Mouse (Mus musculus) limb, embryonic 11.5 days (tissue): ENCODE results near the gene Cfdp1. TPM values are rescaled to one million over a fixed set of nuclear protein-coding genes. Genes with fewer than 3 reads are reported as not detected.

Experiments
- ATAC-seq: fragments of 200-750 bp; cut with Nextera tagmentation; 2 replicates; pipeline ENCODE4 v1.8.0; 2017; ENCODE audit warnings: low read depth; ENCODE audit not compliant: insufficient number of reproducible peaks, low FRiP score, low TSS enrichment
- DNase-seq: peaks from one replicate; pipeline ENCODE4 v3.0.0-alpha.2; 2015; ENCODE audit warnings: low spot score
- H3K27ac ChIP-seq: fragments of 300-500 bp; sonication (generic); replicated peaks from 2 replicates; pipeline ENCODE4 v1.5.1; 2014; ENCODE audit warnings: low read depth, mild to moderate bottlenecking, low read length
- H3K27me3 ChIP-seq: fragments of 300-500 bp; sonication (generic); 2 replicates; pipeline ENCODE4 v1.6.1; 2014; ENCODE audit warnings: mild to moderate bottlenecking, low read length, mixed read lengths; ENCODE audit not compliant: control insufficient read depth, insufficient read depth
- H3K36me3 ChIP-seq: fragments of 300-500 bp; sonication (generic); 2 replicates; pipeline ENCODE4 v1.6.1; 2014; ENCODE audit warnings: mild to moderate bottlenecking, low read length, moderate library complexity, mixed read lengths; ENCODE audit not compliant: control insufficient read depth, insufficient read depth
- H3K4me1 ChIP-seq: fragments of 300-500 bp; sonication (generic); 2 replicates; pipeline ENCODE4 v1.6.1; 2014; ENCODE audit warnings: low read length, mixed read lengths; ENCODE audit not compliant: control insufficient read depth, insufficient read depth
- H3K4me2 ChIP-seq: fragments of 300-500 bp; sonication (generic); 2 replicates; pipeline ENCODE4 v1.6.1; 2014; ENCODE audit warnings: low read depth, mild to moderate bottlenecking, moderate library complexity; ENCODE audit not compliant: severe bottlenecking
- H3K4me3 ChIP-seq: fragments of 300-500 bp; sonication (generic); 2 replicates; pipeline ENCODE4 v1.5.1; 2014; ENCODE audit warnings: low read depth, low read length
- H3K9ac ChIP-seq: fragments of 300-500 bp; sonication (generic); 2 replicates; pipeline ENCODE4 v1.6.1; 2014; ENCODE audit warnings: mild to moderate bottlenecking, low read length
- H3K9me3 ChIP-seq: fragments of 300-500 bp; sonication (generic); 2 replicates; pipeline ENCODE4 v1.6.1; 2016; ENCODE audit warnings: low read length; ENCODE audit not compliant: control insufficient read depth
- WGBS: fragments of 180-500 bp; shearing (Covaris S2); extraction: QIAGEN DNeasy Blood & Tissue Kit; methylation state at CpG from one replicate; pipeline ENCODE4 v1.1.7; 2014; 5-methylcytosine and 5-hydroxymethylcytosine counted together
- polyA plus RNA-seq: library from polyadenylated mRNA; unstranded; fragments of >200 nt; fragmentation: Nextera tagmentation; extraction: Ambion mirVana; gene quantifications from 2 replicates; pipeline ENCODE4 v1.2.1, GENCODE M21; 2014

Cfdp1 gene
- polyA plus RNA-seq, 1 experiment from 2014 or later: 268 TPM

DNA sequence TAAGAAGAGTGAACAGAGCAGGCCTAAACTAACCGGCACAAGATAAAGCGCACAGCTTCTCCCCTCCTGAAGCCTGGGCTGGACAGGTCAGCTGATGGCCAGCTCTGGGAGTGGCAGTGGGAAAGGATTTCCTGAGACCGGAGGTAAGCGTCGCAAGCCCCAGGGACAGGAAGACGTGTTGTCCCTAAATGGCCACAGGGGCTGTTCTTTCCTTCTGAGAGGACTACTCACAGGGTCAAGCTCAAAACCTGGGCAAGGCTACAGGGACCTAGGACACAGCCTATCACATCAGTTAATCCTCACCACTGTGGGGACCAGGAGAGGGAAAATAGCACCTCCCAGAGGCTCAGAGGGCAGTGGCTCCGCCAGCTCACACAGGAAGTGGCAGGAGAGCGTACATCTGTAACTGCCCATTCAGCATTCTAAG is 118.7 kb downstream of the Cfdp1 start:
- Histone ChIP-seq H3K4me3 (no peak overlapping the region), H3K27ac (no peak overlapping the region; the same call in 1 of the 2 replicates), H3K4me1 (peaks cover 56% of the 10 kb centered on the region), H3K9ac (no peak overlapping the region), H3K27me3 (no peaks in the 10 kb centered on the region), H3K4me2 (no peak overlapping the region), H3K36me3 (no peaks in the 10 kb centered on the region; the same call in 1 of the 2 replicates), H3K9me3 (no peaks in the 10 kb centered on the region)
- WGBS: 59% methylated on average over 8 of the region's 8 CpGs
- no peak for DNase-seq
- ATAC-seq: no peak

DNA sequence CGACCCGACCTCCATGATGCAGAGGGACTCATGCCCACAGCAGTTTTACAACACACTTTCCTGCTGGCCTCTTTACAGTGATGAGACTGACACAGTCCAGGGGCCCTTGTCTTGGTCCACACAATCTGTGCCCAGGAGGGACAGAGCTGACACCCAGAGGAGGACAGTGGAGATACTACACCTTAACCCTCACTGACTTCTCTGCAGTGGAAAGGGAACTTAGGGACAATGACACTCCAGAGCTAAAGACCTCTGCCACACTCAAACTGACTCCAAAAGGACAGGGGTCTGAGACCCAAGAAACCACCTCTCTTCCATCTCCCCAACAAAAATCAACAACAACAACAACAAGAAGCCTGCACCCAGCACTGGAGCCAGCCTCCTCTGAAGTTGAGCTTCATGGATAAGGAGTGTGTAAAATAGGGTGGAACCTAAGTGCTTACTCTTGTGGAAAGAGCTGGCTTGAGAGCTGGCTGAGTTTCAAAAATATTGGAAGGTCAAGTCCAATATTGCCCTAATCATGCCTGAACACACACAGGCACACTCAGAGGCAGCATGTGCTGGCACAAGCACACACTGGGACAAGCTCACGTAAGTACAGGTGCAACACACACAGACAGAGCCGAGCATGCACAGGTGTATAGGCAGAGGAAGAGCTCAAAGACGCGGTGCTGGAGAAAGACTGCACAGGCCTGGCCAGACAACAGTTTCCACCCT is 119.7 kb downstream of the Cfdp1 start:
- H3K27ac ChIP-seq: 0 out of 2 replicates have a peak overlapping the region, but pooled peaks have one; percentile 9
- WGBS: 50% methylated on average over 6 of the region's 6 CpGs
- H3K36me3 ChIP-seq: no peaks in the 10 kb centered on the region; the same call in 1 of the 2 replicates
- H3K27me3 ChIP-seq: no peaks in the 10 kb centered on the region
- DNase-seq (no peak), ATAC-seq (no peak)
- H3K4me3 ChIP-seq: no peak overlapping the region
- no peak overlapping the region for H3K9ac ChIP-seq
- no peaks in the 10 kb centered on the region for H3K9me3 ChIP-seq
- H3K4me1 ChIP-seq: peaks cover 54% of the 10 kb centered on the region
- H3K4me2 ChIP-seq: peak overlapping the region; percentile 28; the same call in 1 of the 2 replicates

DNA sequence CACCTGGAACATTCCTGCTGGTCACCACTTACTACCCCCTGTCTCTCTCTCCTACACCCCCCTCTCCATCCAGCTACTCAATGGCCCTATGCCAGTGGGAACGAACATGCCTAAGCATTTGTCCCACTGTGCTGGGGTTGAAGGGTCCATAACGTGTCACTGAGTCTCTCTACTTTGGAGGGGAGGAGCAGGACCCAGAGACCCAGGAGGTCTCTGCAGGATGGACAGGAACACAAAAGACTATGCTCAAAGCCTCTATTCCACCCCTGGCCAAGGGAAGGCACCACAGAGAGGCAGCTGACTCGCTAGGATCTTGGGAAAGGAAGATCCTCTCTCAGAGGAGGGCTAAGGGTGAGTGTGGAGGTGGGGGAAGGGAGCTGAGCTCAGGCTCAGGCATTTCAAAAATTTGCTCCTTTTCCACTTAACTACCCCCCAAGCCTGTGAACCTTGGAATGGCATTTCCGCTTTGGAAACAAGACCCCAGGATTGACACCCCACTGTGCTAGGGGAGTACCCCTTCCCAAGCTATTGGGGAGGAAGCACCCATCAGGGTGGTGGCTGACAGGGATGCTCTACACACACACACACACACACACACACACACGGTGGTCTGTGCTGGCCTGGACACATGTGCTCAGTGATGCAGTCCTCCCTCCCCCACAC is 120.4 kb downstream of the Cfdp1 start:
- peak; percentile 57 for DNase-seq
- peaks cover 52% of the 10 kb centered on the region for H3K4me1 ChIP-seq
- no peak for ATAC-seq
- H3K4me2 ChIP-seq: peak overlapping the region; percentile 28
- H3K9me3 ChIP-seq: no peaks in the 10 kb centered on the region
- H3K4me3 ChIP-seq: no peak overlapping the region
- WGBS: 3% methylated on average over 5 of the region's 5 CpGs
- peak overlapping the region; percentile 24; the same call in 1 of the 2 replicates for H3K9ac ChIP-seq
- H3K27me3 ChIP-seq: no peaks in the 10 kb centered on the region
- peak overlapping the region; percentile 71 for H3K27ac ChIP-seq
- H3K36me3 ChIP-seq: no peaks in the 10 kb centered on the region; the same call in 1 of the 2 replicates

DNA sequence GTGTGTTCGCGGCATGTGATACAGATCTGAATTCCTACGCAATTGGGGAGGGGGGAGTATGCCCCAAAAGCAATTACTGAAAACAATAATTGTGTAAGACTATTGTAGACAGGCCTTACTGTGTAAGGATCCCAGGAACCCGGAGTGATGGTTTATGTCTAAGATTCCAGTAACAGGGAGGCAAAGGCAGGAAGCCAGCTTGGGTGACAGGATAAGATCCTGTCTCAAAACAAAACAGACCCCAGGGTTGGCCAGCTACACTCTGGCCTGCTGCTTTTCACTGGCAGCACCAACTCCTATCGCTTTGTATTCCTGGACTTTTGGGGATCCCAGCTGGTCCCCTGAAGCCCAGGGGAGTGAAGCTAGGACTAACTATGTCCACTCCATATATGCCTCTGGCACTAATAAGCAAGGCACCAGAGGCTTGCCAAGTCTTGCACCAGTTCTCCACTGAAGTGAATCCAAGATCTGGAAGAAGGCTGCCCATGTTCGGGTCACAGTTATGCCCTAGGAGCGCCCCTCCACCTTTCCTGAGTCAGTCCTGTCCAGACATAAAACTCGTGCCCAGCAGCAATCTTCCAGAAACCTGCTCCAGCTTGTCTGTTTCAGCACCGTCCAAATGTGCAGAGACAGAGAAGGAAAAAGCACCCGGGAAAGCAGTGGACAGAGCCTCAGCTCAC is 121.5 kb downstream of the Cfdp1 start:
- peak overlapping the region; percentile 71 for H3K27ac ChIP-seq
- H3K9ac ChIP-seq: no peak overlapping the region; the same call in 1 of the 2 replicates
- WGBS: 28% methylated on average over 10 of the region's 10 CpGs
- peak overlapping the region; percentile 76 for H3K4me3 ChIP-seq
- DNase-seq: no peak
- peaks cover 52% of the 10 kb centered on the region for H3K4me1 ChIP-seq
- H3K4me2 ChIP-seq: peak overlapping the region; percentile 86
- no peaks in the 10 kb centered on the region for H3K27me3 ChIP-seq
- peak; percentile 0; the same call in 1 of the 2 replicates for ATAC-seq
- H3K9me3 ChIP-seq: no peaks in the 10 kb centered on the region
- no peaks in the 10 kb centered on the region; the same call in 1 of the 2 replicates for H3K36me3 ChIP-seq

DNA sequence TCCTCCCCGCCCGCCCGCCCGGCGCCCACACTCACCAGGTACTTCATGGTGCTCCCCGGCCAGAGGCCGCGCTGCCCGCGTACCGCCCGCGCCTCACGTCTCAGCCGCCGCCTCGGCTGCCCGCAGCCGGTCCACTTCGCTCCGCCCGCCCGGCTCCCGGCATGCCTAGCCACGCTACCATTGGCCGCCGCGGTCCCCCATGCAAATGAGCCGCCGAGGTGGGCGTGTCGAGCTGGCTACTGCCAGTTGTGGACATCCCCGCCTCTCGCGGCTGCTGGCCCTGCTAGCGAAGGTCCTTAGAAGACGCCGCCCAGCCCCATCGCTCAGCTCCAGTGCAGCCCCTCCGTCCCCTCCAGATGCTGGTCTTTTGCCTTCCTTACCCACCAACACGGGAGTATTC is 122.1 kb downstream of the Cfdp1 start:
- Histone ChIP-seq H3K36me3 (no peaks in the 10 kb centered on the region), H3K27me3 (no peaks in the 10 kb centered on the region), H3K9me3 (no peaks in the 10 kb centered on the region), H3K27ac (no peak overlapping the region; the same call in 1 of the 2 replicates), H3K9ac (peak overlapping the region; percentile 74), H3K4me2 (peak overlapping the region; percentile 86), H3K4me1 (peaks cover 52% of the 10 kb centered on the region), H3K4me3 (peak overlapping the region; percentile 76)
- ATAC-seq: peak; percentile 93
- peak; percentile 98 for DNase-seq
- WGBS: 0% methylated on average over 41 of the region's 41 CpGs

- H3K4me2 ChIP-seq: peak overlapping the region; percentile 86
- DNase-seq: no peak
Observed at GRCm38 (mm10) chr8:111731231-111731977, 122.7 kb downstream of the Cfdp1 start.

GRCm38 (mm10) chr8:111729233-111730170 is 124.6 kb downstream of the Cfdp1 start:
- 77% methylated on average over 7 of the region's 7 CpGs for WGBS
- H3K9ac ChIP-seq: no peak overlapping the region
- ATAC-seq (no peak), DNase-seq (no peak)
- H3K27ac ChIP-seq: no peak overlapping the region
- H3K4me3 ChIP-seq: no peak overlapping the region
- no peaks in the 10 kb centered on the region for H3K36me3 ChIP-seq
- no peak overlapping the region for H3K4me2 ChIP-seq
- no peaks in the 10 kb centered on the region for H3K9me3 ChIP-seq
- peaks cover 38% of the 10 kb centered on the region for H3K4me1 ChIP-seq
- H3K27me3 ChIP-seq: no peaks in the 10 kb centered on the region

More at GRCm38 (mm10) chr8:111731231-111731977, 122.7 kb downstream of the Cfdp1 start:
- Histone ChIP-seq H3K27me3 (no peaks in the 10 kb centered on the region), H3K9me3 (no peaks in the 10 kb centered on the region), H3K4me3 (peak overlapping the region; percentile 76), H3K36me3 (no peaks in the 10 kb centered on the region), H3K4me1 (peaks cover 52% of the 10 kb centered on the region), H3K27ac (no peak overlapping the region), H3K9ac (peak overlapping the region; percentile 74)
- WGBS: under 1% methylated on average over 39 of the region's 39 CpGs
- peak; percentile 19; the same call in 1 of the 2 replicates for ATAC-seq
